Mouse (Mus musculus): ENCODE results near the gene Spen. TPM values are rescaled to one million over a fixed set of nuclear protein-coding genes. Genes with fewer than 3 reads are reported as not detected.

Spen gene
- total and polyA plus RNA-seq, 2 experiments from 2014 or later, result 13.6 to 20.0 TPM

DNA sequence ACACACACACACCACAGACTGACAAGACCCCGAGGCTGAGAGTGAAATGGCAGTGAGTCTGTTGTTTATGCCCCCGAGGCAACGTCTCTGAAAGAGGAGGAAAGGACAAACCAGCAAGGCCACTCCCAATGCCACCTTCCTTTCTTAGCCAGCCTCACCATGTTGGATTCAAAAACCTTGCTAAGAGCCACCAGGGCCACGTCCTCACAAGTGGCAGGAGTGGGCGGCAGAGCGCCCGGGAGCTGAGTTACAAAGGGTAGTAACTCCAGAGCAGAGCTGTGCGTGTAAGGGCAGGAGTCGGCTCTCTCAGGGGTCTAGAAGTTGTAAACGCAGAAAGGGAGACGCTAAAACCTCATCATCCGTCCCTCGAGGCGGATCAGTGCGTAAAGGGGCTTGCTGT is 7.4 kb downstream of the Spen start:
- Histone ChIP-seq H3K27ac (ENCODE audit: low read depth, low read length) (no peak overlapping the region), H3K9me3 (ENCODE audit: low read length) (no peaks in the 10 kb centered on the region), H3K27me3 (ENCODE audit: insufficient read depth, low read length) (no peaks in the 10 kb centered on the region), H3K4me2 (ENCODE audit: low read depth, low read length, poor library complexity, severe bottlenecking) (no peak overlapping the region), H3K36me3 (ENCODE audit: insufficient read depth, low read length) (no peaks in the 10 kb centered on the region), H3K9ac (replicated peaks; ENCODE audit: low read length, poor library complexity, severe bottlenecking) (no peak overlapping the region), H3K4me1 (ENCODE audit: insufficient read depth, low read length) (peaks cover 14% of the 10 kb centered on the region), H3K4me3 (ENCODE audit: low read depth, low read length) (no peak overlapping the region)
- 77% methylated on average over 15 of the region's 15 CpGs for WGBS
- ATAC-seq (ENCODE audit: low FRiP score), result no peak
- DNase-seq (ENCODE audit: low spot score), result no peak
- TF ChIP-seq CTCF (IDR thresholded peaks at IDR 0.05), result no peak

GRCm38 (mm10) chr4:141528938-141529337 is 9.5 kb downstream of the Spen start:
- H3K4me2 ChIP-seq (ENCODE audit: low read depth, low read length, poor library complexity, severe bottlenecking), result no peak overlapping the region
- no peaks in the 10 kb centered on the region for H3K27me3 ChIP-seq (ENCODE audit: insufficient read depth, low read length)
- peaks cover 8% of the 10 kb centered on the region; the same call in 1 of the 2 replicates for H3K4me1 ChIP-seq (ENCODE audit: insufficient read depth, low read length)
- TF ChIP-seq CTCF (IDR thresholded peaks at IDR 0.05), result no peak
- H3K27ac ChIP-seq (ENCODE audit: low read depth, low read length), result no peak overlapping the region
- no peak overlapping the region for H3K4me3 ChIP-seq (ENCODE audit: low read depth, low read length)
- H3K9ac ChIP-seq (replicated peaks; ENCODE audit: low read length, poor library complexity, severe bottlenecking), result no peak overlapping the region
- DNase-seq (ENCODE audit: low spot score), result no peak
- ATAC-seq (ENCODE audit: low FRiP score), result no peak
- no peaks in the 10 kb centered on the region for H3K36me3 ChIP-seq (ENCODE audit: insufficient read depth, low read length)
- H3K9me3 ChIP-seq (ENCODE audit: low read length), result no peaks in the 10 kb centered on the region
- 81% methylated on average over 11 of the region's 11 CpGs for WGBS

GRCm38 (mm10) chr4:141526936-141527650 is 11.3 kb downstream of the Spen start:
- Histone ChIP-seq H3K36me3 (ENCODE audit: insufficient read depth, low read length) (peaks cover under 1% of the 10 kb centered on the region; the same call in 1 of the 2 replicates), H3K9ac (replicated peaks; ENCODE audit: low read length, poor library complexity, severe bottlenecking) (no peak overlapping the region), H3K27ac (ENCODE audit: low read depth, low read length) (no peak overlapping the region), H3K4me2 (ENCODE audit: low read depth, low read length, poor library complexity, severe bottlenecking) (no peak overlapping the region), H3K4me3 (ENCODE audit: low read depth, low read length) (no peak overlapping the region), H3K27me3 (ENCODE audit: insufficient read depth, low read length) (no peaks in the 10 kb centered on the region), H3K9me3 (ENCODE audit: low read length) (no peaks in the 10 kb centered on the region), H3K4me1 (ENCODE audit: insufficient read depth, low read length) (no peaks in the 10 kb centered on the region; the same call in 1 of the 2 replicates)
- ATAC-seq (ENCODE audit: low FRiP score) (no peak), DNase-seq (ENCODE audit: low spot score) (no peak)
- 85% methylated on average over 7 of the region's 7 CpGs for WGBS
- TF ChIP-seq CTCF (IDR thresholded peaks at IDR 0.05), result no peak

DNA sequence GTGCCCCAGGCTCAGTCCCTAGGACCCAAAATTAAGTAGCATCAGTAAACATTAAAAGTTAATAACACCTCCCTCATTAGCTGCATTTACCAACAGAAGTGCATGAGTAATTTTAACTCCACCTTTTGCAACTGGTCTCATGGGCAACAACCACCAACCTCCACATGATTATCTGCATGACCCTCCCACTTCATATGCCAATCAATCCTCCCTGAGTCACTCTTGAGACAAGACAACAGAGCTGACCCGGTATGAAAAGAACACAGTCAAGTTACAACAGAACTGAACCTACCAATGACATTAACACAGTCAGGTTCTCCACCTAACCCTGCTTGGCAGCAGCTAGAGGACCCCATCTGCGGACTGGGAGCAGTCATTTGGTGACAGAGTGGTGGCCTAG is 12.5 kb downstream of the Spen start:
- peaks cover 10% of the 10 kb centered on the region for H3K36me3 ChIP-seq (ENCODE audit: insufficient read depth, low read length)
- WGBS, result 72% methylated on average over 2 of the region's 2 CpGs

DNA sequence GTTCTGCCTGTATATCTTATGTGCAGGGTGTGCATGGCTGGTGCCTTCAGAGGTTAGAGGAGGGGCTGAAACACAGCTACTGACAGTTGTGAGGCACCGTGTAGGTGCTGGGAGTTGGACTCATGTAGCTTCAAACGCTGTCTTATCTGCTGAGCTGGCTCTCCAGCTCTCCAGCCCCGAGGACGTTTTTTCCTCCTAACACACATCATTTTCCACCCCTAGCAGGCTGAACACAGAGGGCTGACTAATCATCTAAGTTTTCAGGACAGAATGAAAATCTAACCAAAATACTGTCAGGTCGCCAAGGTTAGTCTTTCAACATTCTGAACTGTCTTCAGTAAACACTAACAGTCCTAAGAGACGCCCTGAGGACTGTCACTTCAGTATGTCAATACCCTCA is 13.7 kb downstream of the Spen start:
- H3K27me3 ChIP-seq (ENCODE audit: insufficient read depth, low read length), result no peaks in the 10 kb centered on the region
- 62% methylated on average over 6 of the region's 6 CpGs for WGBS
- no peak for ATAC-seq (ENCODE audit: low FRiP score)
- DNase-seq (ENCODE audit: low spot score), result no peak
- H3K4me2 ChIP-seq (ENCODE audit: low read depth, low read length, poor library complexity, severe bottlenecking), result no peak overlapping the region
- H3K36me3 ChIP-seq (ENCODE audit: insufficient read depth, low read length), result peaks cover 15% of the 10 kb centered on the region
- no peak for TF ChIP-seq CTCF (IDR thresholded peaks at IDR 0.05)
- no peaks in the 10 kb centered on the region for H3K4me1 ChIP-seq (ENCODE audit: insufficient read depth, low read length)
- H3K27ac ChIP-seq (ENCODE audit: low read depth, low read length), result no peak overlapping the region
- no peaks in the 10 kb centered on the region for H3K9me3 ChIP-seq (ENCODE audit: low read length)
- H3K9ac ChIP-seq (replicated peaks; ENCODE audit: low read length, poor library complexity, severe bottlenecking), result no peak overlapping the region
- no peak overlapping the region for H3K4me3 ChIP-seq (ENCODE audit: low read depth, low read length)

More for the DNA sequence above, 12.5 kb downstream of the Spen start:
- no peak overlapping the region for H3K27ac ChIP-seq (ENCODE audit: low read depth, low read length)
- no peak for DNase-seq (ENCODE audit: low spot score)
- H3K9ac ChIP-seq (replicated peaks; ENCODE audit: low read length, poor library complexity, severe bottlenecking), result no peak overlapping the region
- TF ChIP-seq CTCF (IDR thresholded peaks at IDR 0.05), result no peak
- H3K4me3 ChIP-seq (ENCODE audit: low read depth, low read length), result no peak overlapping the region
- ATAC-seq (ENCODE audit: low FRiP score), result no peak
- H3K4me1 ChIP-seq (ENCODE audit: insufficient read depth, low read length), result no peaks in the 10 kb centered on the region; the same call in 1 of the 2 replicates
- H3K27me3 ChIP-seq (ENCODE audit: insufficient read depth, low read length), result no peaks in the 10 kb centered on the region
- no peak overlapping the region for H3K4me2 ChIP-seq (ENCODE audit: low read depth, low read length, poor library complexity, severe bottlenecking)
- no peaks in the 10 kb centered on the region for H3K9me3 ChIP-seq (ENCODE audit: low read length)

- no peak overlapping the region for H3K4me3 ChIP-seq (ENCODE audit: low read depth, low read length)
Observed at GRCm38 (mm10) chr4:141523128-141523527, 15.3 kb downstream of the Spen start.

More at GRCm38 (mm10) chr4:141523128-141523527, 15.3 kb downstream of the Spen start:
- Histone ChIP-seq H3K9me3 (ENCODE audit: low read length) (no peaks in the 10 kb centered on the region), H3K27me3 (ENCODE audit: insufficient read depth, low read length) (no peaks in the 10 kb centered on the region), H3K27ac (ENCODE audit: low read depth, low read length) (no peak overlapping the region), H3K36me3 (ENCODE audit: insufficient read depth, low read length) (peaks cover 15% of the 10 kb centered on the region), H3K4me1 (ENCODE audit: insufficient read depth, low read length) (no peaks in the 10 kb centered on the region), H3K4me2 (ENCODE audit: low read depth, low read length, poor library complexity, severe bottlenecking) (no peak overlapping the region), H3K9ac (replicated peaks; ENCODE audit: low read length, poor library complexity, severe bottlenecking) (no peak overlapping the region)
- DNase-seq (ENCODE audit: low spot score) (no peak), ATAC-seq (ENCODE audit: low FRiP score) (no peak)
- no peak for TF ChIP-seq CTCF (IDR thresholded peaks at IDR 0.05)
- 71% methylated on average over 11 of the region's 11 CpGs for WGBS

Measured in midbrain, postnatal 0 days (tissue).